8 mouse cellular contexts compared by ENCODE assay signal in the genomic region with DNA sequence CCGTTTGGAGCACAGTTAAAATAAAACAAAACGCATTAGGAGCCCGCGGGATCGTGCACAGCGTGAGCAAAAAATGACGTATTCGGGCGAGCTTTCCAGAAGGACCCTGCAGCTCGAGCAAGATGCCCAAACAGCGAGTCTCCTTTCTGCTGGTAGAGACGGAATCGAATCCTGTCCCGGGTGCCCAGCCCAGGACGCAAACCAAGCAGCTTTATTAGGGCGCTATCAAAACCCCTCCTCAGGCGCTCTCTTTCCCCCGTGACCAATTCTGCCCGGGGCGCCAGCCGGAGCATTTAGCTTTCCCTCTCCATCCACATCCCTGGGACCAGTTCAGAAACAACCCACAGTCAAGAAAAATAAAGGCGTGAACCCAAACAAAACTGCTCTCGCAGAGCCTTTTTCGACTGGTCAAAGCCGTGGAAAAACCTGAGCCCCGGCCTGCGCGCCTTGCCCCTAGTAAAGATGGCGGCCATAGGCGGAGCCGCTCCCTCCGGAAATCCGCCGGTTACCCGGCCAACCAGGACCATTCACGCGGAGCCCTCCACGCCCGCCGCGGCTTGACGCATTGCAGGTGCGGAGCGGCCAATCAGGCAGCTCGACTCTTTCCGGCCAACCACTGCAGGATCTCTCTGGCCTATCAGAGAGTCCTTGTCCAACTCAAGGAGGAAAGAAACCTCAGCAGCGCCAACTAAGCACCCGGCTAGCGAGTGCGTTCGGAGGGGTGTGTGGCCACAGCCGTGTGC. TPM values are rescaled to one million over a fixed set of nuclear protein-coding genes. Genes with fewer than 3 reads are reported as not detected.
DNase-seq lines count a peak whose midpoint lies in the region; ATAC-seq and TF ChIP-seq lines count a peak whose summit lies in the region.

No protein-coding gene starts in this region.

- WGBS in hindbrain, embryonic 16.5 days, result under 1% methylated on average over 52 of the region's 52 CpGs

- TF ChIP-seq CTCF in left cerebral cortex, adult 2 months (IDR thresholded peaks at IDR 0.05), result no peak

- H3K4me2 ChIP-seq in hindbrain, embryonic 16.5 days (ENCODE audit: low read length), result peak overlapping the region; percentile 85

- H3K4me3 ChIP-seq in hindbrain, embryonic 16.5 days (ENCODE audit: low read length), result peak overlapping the region; percentile 61
- H3K4me3 ChIP-seq in left cerebral cortex, adult 2 months, result peak overlapping the region; percentile 60

- intact Hi-C loops in left cerebral cortex, adult 2 months (cut with DNase I), result loop anchor here (1.0 to 5.0 kb wide), 3 partner anchors 12 to 55 kb away; a partner anchor contains a TSS

- H3K27ac ChIP-seq in hindbrain, embryonic 16.5 days (ENCODE audit: low read depth, low read length), result peak overlapping the region; percentile 99
- H3K27ac ChIP-seq in left cerebral cortex, adult 2 months, result peak overlapping the region; percentile 100

- peak overlapping the region; percentile 86 for H3K9ac ChIP-seq in hindbrain, embryonic 16.5 days (ENCODE audit: low read depth, low read length)

- no peaks in the 10 kb centered on the region for H3K36me3 ChIP-seq in hindbrain, embryonic 16.5 days (ENCODE audit: control insufficient read depth, insufficient read depth, low read length)

- H3K4me1 ChIP-seq in hindbrain, embryonic 16.5 days (ENCODE audit: control insufficient read depth, insufficient read depth, low read depth, low read length), result peaks cover 7% of the 10 kb centered on the region

- peak; percentile 94 for DNase-seq in WW6 (ENCODE audit: low read depth, low spot score)
- DNase-seq in cerebellum, postnatal 4 days (ENCODE audit: low spot score in 2 of 2), result peak; percentile 98
- peak; percentile 99 for DNase-seq in gastrocnemius, adult 18-20 months (ENCODE audit: low spot score)
- DNase-seq in left cerebral cortex, adult 2 months (ENCODE audit: extremely low spot score in 1 of 2, low spot score in 2 of 2), result peak; percentile 100
- peak; percentile 99 to 100 for DNase-seq in right cerebral cortex, adult 2 months (ENCODE audit: low spot score in 2 of 2)
- DNase-seq in urinary bladder, postnatal 14 days (ENCODE audit: low spot score), result peak; percentile 99

- no peaks in the 10 kb centered on the region for H3K27me3 ChIP-seq in hindbrain, embryonic 16.5 days (replicated peaks; ENCODE audit: control insufficient read depth, insufficient read depth, low read length)

- ATAC-seq in hindbrain, embryonic 16.5 days, result peak; percentile 99
- peak; percentile 87 for ATAC-seq in megakaryocyte, adult 5-6 weeks (ENCODE audit: poor library complexity, severe bottlenecking)

- no peaks in the 10 kb centered on the region for H3K9me3 ChIP-seq in hindbrain, embryonic 16.5 days (ENCODE audit: control insufficient read depth, low read length)

RNA-seq across cellular contexts. Expression of a gene that starts 12.1 kb away (rescaled TPM):
- total RNA-seq in gastrocnemius, adult 18-20 months (2021), result 100 to 1,000 TPM; 568 to 588 TPM
- 2,854 and 3,176 TPM in 2 replicates for polyA plus RNA-seq in hindbrain, embryonic 16.5 days (2015; fragmentation: Nextera tagmentation; extraction: Ambion mirVana)
- total RNA-seq in left cerebral cortex, adult 2 months (2021), result 1,000 to 10,000 TPM; 2,238 to 2,247 TPM
- total RNA-seq in megakaryocyte, adult 5-6 weeks (2015), result 717 and 805 TPM in 2 replicates
- 1,003 and 1,237 TPM in 2 replicates for total RNA-seq in megakaryocyte, adult 5-6 weeks (2017)

RNA-seq across cellular contexts. Expression of a gene that starts 27.7 kb away (rescaled TPM):
- total RNA-seq in gastrocnemius, adult 18-20 months (2021), result 1 to 10 TPM; 7.5 to 7.8 TPM
- polyA plus RNA-seq in hindbrain, embryonic 16.5 days (2015; fragmentation: Nextera tagmentation; extraction: Ambion mirVana), result 11.9 and 13.6 TPM in 2 replicates
- 10 to 100 TPM; 17.3 to 21.9 TPM for total RNA-seq in left cerebral cortex, adult 2 months (2021)
- total RNA-seq in megakaryocyte, adult 5-6 weeks (2015), result 3.3 and 8.2 TPM in 2 replicates
- 20.4 and 25.9 TPM in 2 replicates for total RNA-seq in megakaryocyte, adult 5-6 weeks (2017)

Comparison
In these comparisons a context has a peak if more than half of its experiments do, and no peak if none do; other contexts are left out.
1. Peak in every context shown above with its lines: DNase-seq, ATAC-seq, H3K4me3 ChIP-seq and H3K27ac ChIP-seq.